Mouse (Mus musculus) testis, adult 10 weeks (tissue): Measurements from ENCODE around the gene R3hdml. TPM values are rescaled to one million over a fixed set of nuclear protein-coding genes. Genes with fewer than 3 reads are reported as not detected.

Experiments
- polyA plus RNA-seq: library from polyadenylated mRNA; stranded (reverse); fragments of 350-450 nt; fragmentation: Illumina TruSeq; extraction: RNeasy Lipid Tissue Mini Kit (QIAGEN cat#74804); gene quantifications from one replicate; pipeline ENCODE4 v1.2.3, GENCODE M21; 2014; ENCODE audit warnings: low read depth, low replicate concordance

Gene R3hdml
- polyA plus RNA-seq, result not detected

DNA sequence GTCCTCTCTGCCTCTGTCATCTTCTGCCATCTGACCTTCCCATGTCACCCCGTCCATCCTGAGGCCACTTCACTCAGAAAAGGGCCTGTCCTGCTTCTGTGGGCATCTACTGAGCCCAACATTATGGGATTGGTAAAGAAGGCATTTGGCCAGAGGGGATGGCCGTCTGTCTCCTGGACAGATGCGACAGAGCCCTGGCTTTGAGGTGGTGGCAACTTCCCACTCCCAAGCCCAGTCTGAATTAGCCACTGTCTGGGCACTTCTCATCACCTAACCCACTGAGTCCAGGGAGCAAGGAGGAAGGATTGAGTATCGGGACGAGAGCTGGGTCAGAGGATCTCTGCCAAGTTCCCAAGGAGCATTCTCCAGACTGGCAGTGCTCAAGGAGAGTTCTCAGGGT is at the start of gene R3hdml:
Gene R3hdml, plus strand, starts transcription at position 301 of the 400 bp plus-strand sequence.

DNA sequence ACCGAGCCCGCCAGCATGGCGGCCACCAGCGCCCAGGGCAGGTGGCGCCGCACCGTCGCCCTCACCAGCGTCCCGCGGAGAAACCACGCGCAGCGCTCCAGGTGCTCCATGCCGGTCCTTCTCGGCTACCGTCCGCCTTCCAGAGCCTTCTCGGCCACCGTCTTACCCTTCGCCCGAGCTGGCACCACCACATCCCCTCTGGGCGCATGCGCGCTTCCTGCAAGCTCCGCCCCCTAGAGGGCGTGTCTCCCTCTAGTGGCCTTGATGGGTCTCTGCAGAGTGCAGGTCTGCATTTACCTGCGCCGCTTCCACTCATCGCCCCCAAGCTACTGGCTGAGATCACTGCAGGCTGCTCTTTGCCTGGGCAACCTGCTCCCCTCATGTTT is 19.7 kb upstream of the R3hdml start, which contains the start of gene Fitm2:
Gene Fitm2, minus strand, starts transcription at position 164 of the 386 bp plus-strand sequence.

DNA sequence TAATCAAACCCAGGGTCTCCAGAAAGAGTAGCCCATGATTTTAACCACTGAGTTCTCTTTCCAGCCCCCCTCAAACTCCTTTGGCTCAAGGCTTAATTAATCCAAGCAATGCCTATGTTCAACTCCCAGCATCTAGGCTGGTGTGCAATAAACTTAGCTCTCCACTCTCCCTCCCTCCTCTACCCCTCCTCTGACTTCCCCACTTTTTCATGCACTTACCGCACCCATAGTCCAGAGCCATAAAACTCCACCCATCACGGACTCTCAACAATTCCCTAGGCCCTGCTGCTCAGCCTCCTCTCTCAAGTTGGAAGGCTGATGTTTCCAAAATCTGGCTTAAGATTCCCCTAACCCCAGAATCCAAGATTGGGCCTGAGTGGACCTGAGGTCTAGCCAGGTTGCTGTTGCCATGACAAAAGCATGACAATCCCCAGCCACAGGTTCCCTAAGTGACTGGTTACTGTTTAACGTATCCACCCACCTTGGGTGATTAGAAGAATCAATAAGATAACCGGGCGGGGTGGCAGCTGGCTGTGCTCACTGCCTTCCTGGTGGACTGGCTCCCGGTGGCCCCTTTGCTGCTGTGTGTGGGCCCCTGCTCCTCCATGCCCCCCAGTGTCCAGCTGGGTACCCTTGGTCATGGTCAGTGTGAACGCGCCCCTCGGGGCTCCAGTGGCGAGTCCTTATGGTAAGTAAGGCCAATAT is 14.3 kb downstream of the R3hdml start, which contains the start of gene Hnf4a:
Gene Hnf4a, plus strand, starts transcription at position 509 of the 705 bp plus-strand sequence.

Other genes starting within 250 kb of the R3hdml start
- gene Jph2, start 94.3 kb upstream of the R3hdml start, polyA plus RNA-seq, result 0.04 TPM
- 397 TPM for gene Oser1, start 67.6 kb upstream of the R3hdml start, polyA plus RNA-seq
- gene Gdap1l1, start 53.8 kb upstream of the R3hdml start, polyA plus RNA-seq, result not detected
- 3.1 TPM for gene Fitm2, start 19.7 kb upstream of the R3hdml start, polyA plus RNA-seq
- 0.07 TPM for gene Hnf4a, start 14.5 kb downstream of the R3hdml start, polyA plus RNA-seq
- 6.1 TPM for gene Ttpal, start 110.0 kb downstream of the R3hdml start, polyA plus RNA-seq
- gene Serinc3, start 152.8 kb downstream of the R3hdml start, polyA plus RNA-seq, result 385 TPM
- 72.4 TPM for gene Pkig, start 166.1 kb downstream of the R3hdml start, polyA plus RNA-seq